Mouse (Mus musculus) liver, embryonic 12.5 days (tissue): ENCODE data around the gene BC049352. TPM values are rescaled to one million over a fixed set of nuclear protein-coding genes. Genes with fewer than 3 reads are reported as not detected.

Source experiments
- ATAC-seq: fragments of 200-750 bp; cut with Nextera tagmentation; 2 replicates; pipeline ENCODE4 v1.8.0; 2017; ENCODE audit warnings: moderate number of reproducible peaks, mild to moderate bottlenecking, moderate library complexity
- H3K27ac ChIP-seq: fragments of 300-500 bp; sonication (generic); 2 replicates; pipeline ENCODE4 v1.5.1; 2016; ENCODE audit warnings: mild to moderate bottlenecking
- H3K27me3 ChIP-seq: fragments of 300-500 bp; sonication (generic); replicated peaks from 2 replicates; pipeline ENCODE4 v1.6.1; 2016; ENCODE audit warnings: mild to moderate bottlenecking, moderate library complexity
- H3K36me3 ChIP-seq: fragments of 300-500 bp; sonication (generic); 2 replicates; pipeline ENCODE4 v1.6.1; 2016; ENCODE audit warnings: mild to moderate bottlenecking, moderate library complexity
- H3K4me1 ChIP-seq: fragments of 300-500 bp; sonication (generic); 2 replicates; pipeline ENCODE4 v1.6.1; 2016
- H3K4me2 ChIP-seq: fragments of 300-500 bp; sonication (generic); 2 replicates; pipeline ENCODE4 v1.6.1; 2016; ENCODE audit warnings: mild to moderate bottlenecking, moderate library complexity
- H3K4me3 ChIP-seq: fragments of 300-500 bp; sonication (generic); 2 replicates; pipeline ENCODE4 v1.5.1; 2016; ENCODE audit warnings: mild to moderate bottlenecking, moderate library complexity
- H3K9ac ChIP-seq: fragments of 300-500 bp; sonication (generic); 2 replicates; pipeline ENCODE4 v1.6.1; 2016; ENCODE audit warnings: mild to moderate bottlenecking, moderate library complexity
- H3K9me3 ChIP-seq: fragments of 300-500 bp; sonication (generic); replicated peaks from 2 replicates; pipeline ENCODE4 v1.6.1; 2016; ENCODE audit warnings: mild to moderate bottlenecking, moderate library complexity
- WGBS: fragments of 180-500 bp; shearing (Covaris S2); methylation state at CpG from one replicate; pipeline ENCODE4 v1.1.7; 2016; ENCODE audit not compliant: insufficient replicate concordance; 5-methylcytosine and 5-hydroxymethylcytosine counted together
- polyA plus RNA-seq: library from polyadenylated mRNA; unstranded; fragments of >200 nt; fragmentation: Nextera tagmentation; extraction: Ambion mirVana; gene quantifications from 2 replicates; pipeline ENCODE4 v1.2.1, GENCODE M21; 2016

Gene BC049352
- polyA plus RNA-seq, 1 experiment from 2014 or later, result 0.10 TPM

GRCm38 (mm10) chr9:45255431-45255830 lies 73.6 kb downstream of the BC049352 start:
- WGBS, result 86% methylated on average over 4 of the region's 4 CpGs
- ATAC-seq, result no peak
- no peaks in the 10 kb centered on the region for H3K9me3 ChIP-seq

DNA sequence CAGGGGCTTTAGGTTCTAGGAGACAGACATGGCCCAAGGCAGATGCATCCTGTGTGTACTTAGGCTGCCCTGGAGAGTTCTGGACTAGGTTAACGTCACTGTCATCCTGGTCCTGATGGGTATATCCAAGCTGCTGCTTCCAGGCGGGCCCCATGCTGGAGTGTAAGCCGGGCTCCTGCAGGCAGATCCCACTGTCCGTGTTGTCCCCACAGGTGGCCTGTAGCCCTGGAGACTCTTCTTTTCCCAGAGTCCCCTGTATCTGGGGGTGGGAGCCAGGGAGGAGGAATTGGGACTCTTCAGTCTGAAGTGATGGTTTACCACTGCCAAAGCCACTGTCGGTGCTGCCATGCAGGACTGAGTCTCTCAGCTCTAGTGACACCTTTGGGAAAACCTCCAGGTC lies 74.2 kb downstream of the BC049352 start:
- no peak overlapping the region for H3K27ac ChIP-seq
- no peak overlapping the region for H3K4me3 ChIP-seq
- ATAC-seq, result no peak
- no peaks in the 10 kb centered on the region for H3K9me3 ChIP-seq
- H3K27me3 ChIP-seq, result no peaks in the 10 kb centered on the region
- no peak overlapping the region for H3K4me2 ChIP-seq
- no peak overlapping the region for H3K9ac ChIP-seq
- peaks cover 18% of the 10 kb centered on the region for H3K4me1 ChIP-seq
- WGBS, result 88% methylated on average over 5 of the region's 5 CpGs
- H3K36me3 ChIP-seq, result no peaks in the 10 kb centered on the region

More at GRCm38 (mm10) chr9:45255431-45255830, 73.6 kb downstream of the BC049352 start:
- no peak overlapping the region for H3K4me3 ChIP-seq
- H3K4me2 ChIP-seq, result no peak overlapping the region
- no peaks in the 10 kb centered on the region for H3K27me3 ChIP-seq
- no peak overlapping the region for H3K27ac ChIP-seq
- peaks cover 21% of the 10 kb centered on the region for H3K4me1 ChIP-seq
- H3K36me3 ChIP-seq, result no peaks in the 10 kb centered on the region
- no peak overlapping the region for H3K9ac ChIP-seq

DNA sequence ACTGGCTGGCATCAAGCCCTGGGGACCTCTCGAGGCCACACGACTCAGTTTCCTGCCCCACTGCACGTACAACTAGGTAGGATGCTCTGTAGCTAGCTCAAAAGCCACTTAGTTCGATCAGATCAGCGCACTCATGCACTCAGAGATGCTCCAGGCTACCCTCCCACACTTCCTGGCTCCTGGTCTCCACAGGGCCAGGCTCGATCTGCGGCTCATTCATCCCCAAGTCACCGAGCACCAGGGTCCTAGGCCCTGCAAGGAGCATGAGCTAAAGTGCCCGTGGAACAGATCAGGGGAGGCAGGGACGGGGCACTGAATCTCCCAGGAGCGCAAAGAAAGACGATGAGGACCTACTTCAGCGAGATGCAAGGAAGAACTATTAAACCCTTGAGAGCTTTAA lies 77.3 kb downstream of the BC049352 start:
- Histone ChIP-seq H3K27ac (no peak overlapping the region), H3K9ac (no peak overlapping the region), H3K4me3 (no peak overlapping the region), H3K27me3 (no peaks in the 10 kb centered on the region), H3K4me1 (0 out of 2 replicates have a peak, but pooled peaks cover 2% of the 10 kb centered on the region), H3K36me3 (no peaks in the 10 kb centered on the region), H3K4me2 (no peak overlapping the region), H3K9me3 (no peaks in the 10 kb centered on the region)
- 70% methylated on average over 13 of the region's 13 CpGs for WGBS
- no peak for ATAC-seq

GRCm38 (mm10) chr9:45261466-45261865 lies 79.7 kb downstream of the BC049352 start:
- Histone ChIP-seq H3K9me3 (no peaks in the 10 kb centered on the region), H3K4me2 (no peak overlapping the region), H3K9ac (no peak overlapping the region), H3K27me3 (peaks cover 9% of the 10 kb centered on the region), H3K27ac (no peak overlapping the region), H3K36me3 (no peaks in the 10 kb centered on the region), H3K4me3 (no peak overlapping the region), H3K4me1 (no peaks in the 10 kb centered on the region)
- 69% methylated on average over 4 of the region's 4 CpGs for WGBS
- ATAC-seq, result no peak

GRCm38 (mm10) chr9:45261872-45262271 lies 80.1 kb downstream of the BC049352 start:
- H3K4me1 ChIP-seq, result no peaks in the 10 kb centered on the region
- peaks cover 13% of the 10 kb centered on the region for H3K27me3 ChIP-seq
- WGBS, result 80% methylated on average over 5 of the region's 5 CpGs
- H3K4me2 ChIP-seq, result no peak overlapping the region
- no peak for ATAC-seq
- H3K4me3 ChIP-seq, result no peak overlapping the region
- H3K9me3 ChIP-seq, result no peaks in the 10 kb centered on the region
- H3K36me3 ChIP-seq, result no peaks in the 10 kb centered on the region
- no peak overlapping the region for H3K27ac ChIP-seq
- H3K9ac ChIP-seq, result no peak overlapping the region

DNA sequence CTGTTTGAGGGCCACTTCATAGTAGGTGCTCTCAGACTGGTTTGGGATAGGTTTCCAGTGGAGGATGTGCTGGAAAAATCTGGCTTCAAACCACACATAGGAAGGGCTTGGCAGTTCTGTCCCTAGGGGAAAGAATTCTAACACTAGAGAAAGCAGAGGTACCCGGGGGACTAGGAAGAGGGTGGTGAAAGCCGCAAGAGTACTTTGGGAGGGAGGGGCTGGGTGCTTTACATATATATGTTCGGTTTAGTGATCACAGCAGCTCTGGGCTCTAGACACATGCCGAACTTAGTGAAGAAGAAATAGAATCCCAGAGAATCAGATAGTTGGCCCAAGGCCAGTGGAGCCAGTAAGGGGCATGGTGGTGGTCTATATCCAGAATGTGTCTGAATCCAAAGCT lies 85.3 kb downstream of the BC049352 start:
- Histone ChIP-seq H3K9me3 (no peaks in the 10 kb centered on the region), H3K27me3 (peaks cover 57% of the 10 kb centered on the region), H3K4me3 (peak overlapping the region; percentile 49), H3K4me2 (peak overlapping the region; percentile 33), H3K36me3 (no peaks in the 10 kb centered on the region), H3K4me1 (peaks cover 18% of the 10 kb centered on the region), H3K27ac (no peak overlapping the region), H3K9ac (no peak overlapping the region)
- ATAC-seq, result no peak
- 70% methylated on average over 4 of the region's 4 CpGs for WGBS

DNA sequence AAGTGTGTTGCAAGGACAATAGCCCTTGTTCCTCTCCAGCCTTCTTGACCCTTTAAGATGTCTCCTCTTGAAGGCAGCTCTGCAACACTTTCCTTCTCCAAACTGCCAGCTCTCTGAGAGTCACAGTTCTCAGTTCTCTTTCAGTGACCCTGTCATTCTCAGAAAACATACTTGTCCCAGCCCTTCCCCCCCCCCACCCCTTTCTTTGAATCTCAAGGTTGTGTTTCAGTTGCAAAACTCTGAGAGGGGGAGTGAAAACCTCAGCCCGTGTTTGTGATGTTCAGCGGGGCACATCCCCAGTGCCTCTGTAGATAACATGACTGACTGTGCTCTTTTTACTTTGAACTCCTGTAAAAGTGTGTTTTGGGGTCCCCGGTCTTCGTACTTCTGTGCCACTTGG lies 86.3 kb downstream of the BC049352 start:
- no peak for ATAC-seq
- Histone ChIP-seq H3K4me3 (peak overlapping the region; percentile 49), H3K9ac (peak overlapping the region; percentile 28; the same call in 1 of the 2 replicates), H3K9me3 (no peaks in the 10 kb centered on the region), H3K4me1 (peaks cover 26% of the 10 kb centered on the region), H3K4me2 (peak overlapping the region; percentile 68), H3K27ac (no peak overlapping the region; the same call in 1 of the 2 replicates), H3K27me3 (peaks cover 57% of the 10 kb centered on the region), H3K36me3 (no peaks in the 10 kb centered on the region)
- WGBS, result 31% methylated on average over 4 of the region's 4 CpGs

DNA sequence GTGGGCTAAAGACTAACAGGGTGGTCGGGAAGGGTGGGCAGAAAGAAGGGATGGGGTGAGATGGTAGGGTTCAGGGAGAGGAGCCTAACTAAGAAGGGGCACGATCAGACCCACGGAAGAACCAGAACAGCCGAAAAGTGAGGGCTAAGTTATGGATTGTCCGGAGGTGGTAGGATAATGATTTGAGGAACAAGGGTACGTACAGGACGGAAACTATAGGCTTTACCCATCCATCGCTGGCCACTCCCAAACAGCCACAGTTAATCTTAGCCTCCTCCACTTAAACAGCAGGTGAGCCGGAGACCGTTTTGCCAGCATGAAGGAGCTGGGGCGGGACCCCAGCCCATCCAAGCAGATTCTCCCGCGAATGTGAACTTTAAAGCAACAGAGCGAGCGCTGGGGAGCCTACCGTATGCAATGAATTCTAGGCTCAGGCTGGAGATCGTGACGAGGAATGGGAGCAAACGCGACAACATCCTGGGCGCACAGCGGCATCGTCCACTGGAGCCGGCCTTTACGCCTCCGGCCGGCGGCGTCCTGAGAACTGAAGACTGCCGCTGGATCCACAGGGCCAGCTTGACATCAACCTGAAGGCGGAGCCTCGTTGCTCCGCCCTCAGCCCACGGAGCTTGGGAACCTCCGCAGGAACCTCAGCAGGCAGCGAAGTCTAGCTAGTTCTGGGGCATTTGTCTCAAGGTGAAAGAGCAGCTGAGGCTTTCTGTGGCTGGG lies 87.0 kb downstream of the BC049352 start, which contains the start of gene Il10ra:
Gene Il10ra (minus strand): TSS at position 553 of the 729 bp plus-strand sequence.
- Histone ChIP-seq H3K4me2 (peak within 1 kb of the TSS; percentile 68), H3K27ac (no peak within 1 kb of the TSS; the same call in 1 of the 2 replicates), H3K4me3 (peak within 1 kb of the TSS; percentile 49), H3K9ac (peak within 1 kb of the TSS; percentile 28), H3K36me3 (no peaks in the 10 kb centered on the region), H3K4me1 (peaks cover 32% of the 10 kb centered on the region), H3K9me3 (no peaks in the 10 kb centered on the region), H3K27me3 (peaks cover 57% of the 10 kb centered on the region)
- WGBS, result 3% methylated on average over 36 of the region's 36 CpGs
- 0 out of 2 replicates have a peak, but pooled peaks have one; percentile 32 for ATAC-seq

DNA sequence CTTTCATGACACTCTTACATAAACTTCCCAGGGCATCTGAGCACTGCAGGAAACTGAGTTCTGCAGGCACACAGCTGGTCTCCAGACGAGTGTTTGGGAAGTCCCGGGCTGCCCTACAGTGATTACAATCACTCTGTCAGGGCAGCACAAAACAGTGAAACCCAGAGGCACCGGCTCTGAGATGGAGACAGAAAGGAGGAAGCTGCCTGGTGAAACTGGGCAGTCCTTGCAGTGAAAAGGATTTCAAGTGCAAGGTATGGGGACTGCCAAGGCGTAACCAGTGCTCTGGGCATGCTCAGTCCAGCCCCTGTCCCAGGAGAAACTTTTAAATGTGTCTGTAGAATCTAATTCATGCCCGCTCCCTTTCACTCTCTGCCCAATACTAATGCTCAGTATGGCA lies 90.4 kb downstream of the BC049352 start:
- H3K27me3 ChIP-seq, result peaks cover 41% of the 10 kb centered on the region
- WGBS, result 32% methylated on average over 5 of the region's 5 CpGs

GRCm38 (mm10) chr9:45274218-45274617 lies 92.4 kb downstream of the BC049352 start:
- peak; percentile 93 for ATAC-seq
- no peaks in the 10 kb centered on the region for H3K9me3 ChIP-seq
- no peaks in the 10 kb centered on the region for H3K36me3 ChIP-seq
- peaks cover 21% of the 10 kb centered on the region for H3K27me3 ChIP-seq
- no peak overlapping the region for H3K9ac ChIP-seq
- peaks cover 38% of the 10 kb centered on the region for H3K4me1 ChIP-seq
- peak overlapping the region; percentile 22; the same call in 1 of the 2 replicates for H3K4me2 ChIP-seq
- H3K27ac ChIP-seq, result peak overlapping the region; percentile 42
- 20% methylated on average over 4 of the region's 4 CpGs for WGBS
- H3K4me3 ChIP-seq, result no peak overlapping the region

More for the DNA sequence above, 90.4 kb downstream of the BC049352 start:
- no peaks in the 10 kb centered on the region for H3K9me3 ChIP-seq
- no peaks in the 10 kb centered on the region for H3K36me3 ChIP-seq
- peaks cover 48% of the 10 kb centered on the region for H3K4me1 ChIP-seq
- no peak overlapping the region for H3K4me3 ChIP-seq
- H3K27ac ChIP-seq, result no peak overlapping the region
- H3K9ac ChIP-seq, result no peak overlapping the region
- ATAC-seq, result no peak
- H3K4me2 ChIP-seq, result no peak overlapping the region

DNA sequence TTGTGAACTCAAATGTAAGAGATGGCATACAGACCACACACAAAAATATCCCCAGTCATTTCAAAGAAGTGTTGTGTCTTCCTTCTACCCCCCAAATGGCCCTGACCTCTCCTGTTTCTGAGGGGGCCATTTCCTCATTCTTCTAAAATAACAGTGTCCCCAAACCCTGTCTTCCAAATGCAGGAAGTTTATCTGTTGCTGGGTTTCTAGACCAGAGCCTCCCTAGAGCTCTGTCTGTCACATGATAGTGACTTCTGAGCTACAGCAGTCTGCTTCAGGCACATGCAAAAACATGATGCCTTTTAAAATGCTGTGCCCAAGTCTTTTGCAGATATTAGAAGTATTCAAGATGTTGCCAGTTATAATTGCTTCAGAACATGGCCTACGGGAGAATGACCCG lies 92.8 kb downstream of the BC049352 start:
- ATAC-seq, result peak; percentile 57; the same call in 1 of the 2 replicates

GRCm38 (mm10) chr9:45280059-45280458 lies 98.3 kb downstream of the BC049352 start:
- 63% methylated on average over 3 of the region's 3 CpGs for WGBS
- no peak for ATAC-seq
- Histone ChIP-seq H3K36me3 (no peaks in the 10 kb centered on the region), H3K9me3 (no peaks in the 10 kb centered on the region), H3K4me2 (no peak overlapping the region), H3K27ac (no peak overlapping the region), H3K9ac (no peak overlapping the region), H3K27me3 (no peaks in the 10 kb centered on the region), H3K4me1 (peaks cover 3% of the 10 kb centered on the region), H3K4me3 (no peak overlapping the region)

More for the DNA sequence above, 92.8 kb downstream of the BC049352 start:
- peaks cover 36% of the 10 kb centered on the region for H3K4me1 ChIP-seq
- H3K9me3 ChIP-seq, result no peaks in the 10 kb centered on the region
- H3K36me3 ChIP-seq, result no peaks in the 10 kb centered on the region
- no peak overlapping the region for H3K9ac ChIP-seq
- no peak overlapping the region for H3K4me3 ChIP-seq
- H3K27ac ChIP-seq, result peak overlapping the region; percentile 42
- H3K27me3 ChIP-seq, result peaks cover 16% of the 10 kb centered on the region
- H3K4me2 ChIP-seq, result no peak overlapping the region
- 31% methylated on average over 2 of the region's 2 CpGs for WGBS
